Mouse (Mus musculus) ES-Bruce4 (cell line): Measurements from ENCODE around the gene Cd2bp2.

Experiments used
- CTCF ChIP-seq: IDR thresholded peaks from one replicate; pipeline ENCODE4 v1.8.1; 2011; ENCODE audit warnings: low read depth, low read length
- POLR2A ChIP-seq: IDR thresholded peaks from one replicate; pipeline ENCODE4 v1.8.1; 2011; ENCODE audit warnings: low read length; ENCODE audit not compliant: insufficient read depth

- TF ChIP-seq CTCF (no peak), POLR2A (no peak)
Observed at GRCm38 (mm10) chr7:127216307-127216706, 20.5 kb upstream of the Cd2bp2 start.
